Mouse (Mus musculus) skeletal muscle tissue, adult 2 months (tissue): ENCODE data around the gene Mical1.

ENCODE experiments used
- DNase-seq: peaks from one replicate; pipeline ENCODE4 v3.0.0-alpha.2; 2012; ENCODE audit warnings: low read depth, low spot score

Gene Mical1

DNA sequence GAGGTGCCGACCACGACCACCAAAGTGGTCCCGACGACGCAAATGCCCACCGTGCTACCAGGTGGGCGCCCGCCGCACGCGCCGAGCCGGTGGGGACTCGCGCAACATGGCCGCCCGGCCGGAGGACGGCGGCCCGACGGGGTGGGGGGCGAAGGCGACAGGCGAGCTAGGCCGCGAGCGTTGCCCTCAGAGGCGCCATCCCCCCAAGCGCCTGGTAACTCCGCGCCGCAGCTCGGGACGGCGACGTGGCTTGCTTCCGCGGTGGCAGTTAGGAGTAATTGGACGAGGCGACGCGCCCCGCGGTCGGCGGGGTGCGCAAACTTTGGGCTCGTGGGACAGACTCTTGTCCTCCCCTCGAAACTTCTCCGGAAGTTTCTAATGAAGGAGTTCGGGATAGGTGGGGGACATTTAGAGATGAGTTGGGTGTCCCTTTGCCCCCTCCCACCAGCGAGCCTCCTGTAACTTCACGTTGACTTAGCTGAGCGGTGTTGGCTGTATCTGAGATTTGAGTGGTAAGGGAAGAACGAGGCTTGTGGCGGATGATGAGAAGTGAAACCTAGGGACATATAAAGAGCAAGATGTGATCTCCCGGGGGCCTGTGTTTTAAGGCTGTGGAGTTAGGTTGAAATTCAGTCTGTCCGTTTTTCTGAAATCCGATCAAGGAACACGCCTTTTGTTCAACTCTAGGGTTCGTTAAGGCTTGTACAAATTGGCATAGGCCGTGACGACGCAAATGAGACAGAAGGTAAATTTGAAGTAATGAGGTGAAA is 43.7 kb downstream of the Mical1 start:
- DNase-seq = peak; percentile 32

- DNase-seq = no peak
Observed at GRCm38 (mm10) chr10:41520410-41520673, 44.2 kb downstream of the Mical1 start.

DNA sequence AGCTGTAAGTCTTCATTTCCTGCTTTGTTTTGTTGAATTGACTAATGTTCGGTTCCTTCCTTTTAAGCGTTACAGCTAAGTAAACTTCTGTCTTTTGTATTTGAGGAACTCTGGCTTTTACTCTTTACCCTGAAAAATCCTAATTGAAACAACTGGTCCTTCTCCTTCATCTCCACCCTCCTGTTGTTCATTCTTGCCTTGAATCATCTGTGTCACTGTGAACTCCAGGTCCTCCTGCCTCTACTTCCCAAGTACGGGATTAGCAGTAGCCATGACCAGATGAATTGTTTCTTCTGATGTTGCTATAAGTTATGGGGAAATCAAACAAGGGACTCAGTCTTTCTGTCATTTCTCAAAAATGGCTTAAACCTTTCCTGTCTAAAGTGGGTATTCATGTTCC is 47.3 kb downstream of the Mical1 start:
- no peak for DNase-seq

GRCm38 (mm10) chr10:41525696-41526095 is 49.6 kb downstream of the Mical1 start:
- DNase-seq = no peak

- no peak for DNase-seq
Observed at GRCm38 (mm10) chr10:41529972-41530371, 53.9 kb downstream of the Mical1 start.

DNA sequence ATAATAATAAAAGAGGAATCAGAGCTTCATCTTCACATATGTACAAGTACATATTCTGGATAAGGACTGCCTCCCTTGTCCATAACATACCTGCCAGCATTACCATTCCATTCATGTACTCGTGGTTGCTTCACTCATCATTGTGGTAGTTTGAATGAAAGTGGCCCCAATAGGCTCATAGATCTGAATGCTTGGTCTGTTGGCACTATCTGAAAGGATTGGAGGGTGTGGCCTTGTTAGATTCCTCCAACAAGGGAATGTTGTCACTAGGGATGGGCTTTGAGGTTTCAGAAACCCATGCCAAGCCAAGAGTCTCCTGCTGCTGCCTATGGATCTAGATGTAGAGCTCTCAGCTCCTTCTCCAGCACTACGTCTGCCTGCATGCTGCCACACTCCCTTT is 59.9 kb downstream of the Mical1 start:
- DNase-seq = no peak
